Mouse (Mus musculus): Measurements from ENCODE around the gene Pik3ip1. TPM values are rescaled to one million over a fixed set of nuclear protein-coding genes. Genes with fewer than 3 reads are reported as not detected.
A peak's percentile ranks its signal among the peaks of the same experiment; 100 is the strongest.

Gene Pik3ip1
- 10 to 100 TPM; 22.9 to 23.4 TPM for total RNA-seq (2021)

- intact Hi-C loops (cut with DNase I), result no loop called here
- no peak for DNase-seq
Measured at GRCm38 (mm10) chr11:3329891-3330451, at the start of gene Pik3ip1. Pik3ip1 (plus strand) TSS chr11:3330401.

- intact Hi-C loops (cut with DNase I), result no loop called here
- no peak for DNase-seq
Measured at GRCm38 (mm10) chr11:3282887-3283286, 47.3 kb upstream of the Pik3ip1 start.

- intact Hi-C loops (cut with DNase I), result no loop called here
- DNase-seq, result no peak
Measured at GRCm38 (mm10) chr11:3283645-3284044, 46.6 kb upstream of the Pik3ip1 start.

DNA sequence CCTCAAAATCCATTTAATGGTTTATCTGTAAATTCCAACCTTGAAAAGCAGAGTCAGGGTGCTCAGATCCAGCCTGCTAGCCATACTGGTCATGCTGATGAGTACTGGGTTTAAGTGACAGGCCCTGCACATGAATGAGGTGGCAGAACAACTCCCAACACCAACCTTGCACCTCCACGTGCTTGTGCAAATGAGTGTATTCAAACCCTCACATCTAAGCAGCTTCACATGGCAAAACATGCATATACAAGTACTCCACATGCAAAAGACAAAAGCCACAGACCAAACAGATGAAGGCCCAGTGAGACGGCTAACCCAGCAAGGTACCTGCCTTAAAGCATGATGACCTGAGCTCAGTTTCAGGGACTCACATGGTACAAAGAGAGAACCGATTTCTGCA, 44.3 kb upstream of the Pik3ip1 start:
- DNase-seq, result no peak

GRCm38 (mm10) chr11:3287131-3287530, 43.1 kb upstream of the Pik3ip1 start:
- peak; percentile 32 for DNase-seq
- intact Hi-C loops (cut with DNase I), result no loop called here

More for the DNA sequence above, 44.3 kb upstream of the Pik3ip1 start:
- intact Hi-C loops (cut with DNase I), result no loop called here

DNA sequence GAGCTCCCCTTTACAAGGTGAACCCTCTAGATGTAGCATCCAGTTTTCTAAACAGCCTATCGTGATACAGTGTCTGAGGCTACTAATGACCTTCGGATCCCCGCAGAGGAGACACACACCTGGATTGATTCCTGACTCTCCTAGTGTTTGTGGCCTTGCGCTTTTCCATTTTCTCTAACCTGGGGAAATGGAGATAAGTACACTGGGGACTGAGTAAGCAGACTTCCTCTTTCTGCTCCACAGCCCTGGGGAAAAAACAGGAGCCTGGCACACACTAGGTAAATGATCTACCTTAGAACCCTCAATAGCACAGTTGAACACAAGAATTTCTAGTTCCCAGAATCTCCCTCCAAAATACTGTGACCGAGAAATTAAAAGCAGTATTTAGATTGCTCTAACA, 42.3 kb upstream of the Pik3ip1 start:
- intact Hi-C loops (cut with DNase I), result no loop called here
- no peak for DNase-seq

- intact Hi-C loops (cut with DNase I), result no loop called here
Measured at GRCm38 (mm10) chr11:3288521-3289301, 41.5 kb upstream of the Pik3ip1 start, which contains the start of gene Patz1. Patz1 (plus strand) TSS chr11:3288874.

GRCm38 (mm10) chr11:3289302-3289802, 40.8 kb upstream of the Pik3ip1 start:
- intact Hi-C loops (cut with DNase I), result no loop called here
- peak; percentile 96 for DNase-seq

More at GRCm38 (mm10) chr11:3288521-3289301, 41.5 kb upstream of the Pik3ip1 start, which contains the start of gene Patz1:
- peak; percentile 75 for DNase-seq

- intact Hi-C loops (cut with DNase I), result no loop called here
- peak; percentile 91 for DNase-seq
Measured at GRCm38 (mm10) chr11:3289803-3290639, 40.2 kb upstream of the Pik3ip1 start.

DNA sequence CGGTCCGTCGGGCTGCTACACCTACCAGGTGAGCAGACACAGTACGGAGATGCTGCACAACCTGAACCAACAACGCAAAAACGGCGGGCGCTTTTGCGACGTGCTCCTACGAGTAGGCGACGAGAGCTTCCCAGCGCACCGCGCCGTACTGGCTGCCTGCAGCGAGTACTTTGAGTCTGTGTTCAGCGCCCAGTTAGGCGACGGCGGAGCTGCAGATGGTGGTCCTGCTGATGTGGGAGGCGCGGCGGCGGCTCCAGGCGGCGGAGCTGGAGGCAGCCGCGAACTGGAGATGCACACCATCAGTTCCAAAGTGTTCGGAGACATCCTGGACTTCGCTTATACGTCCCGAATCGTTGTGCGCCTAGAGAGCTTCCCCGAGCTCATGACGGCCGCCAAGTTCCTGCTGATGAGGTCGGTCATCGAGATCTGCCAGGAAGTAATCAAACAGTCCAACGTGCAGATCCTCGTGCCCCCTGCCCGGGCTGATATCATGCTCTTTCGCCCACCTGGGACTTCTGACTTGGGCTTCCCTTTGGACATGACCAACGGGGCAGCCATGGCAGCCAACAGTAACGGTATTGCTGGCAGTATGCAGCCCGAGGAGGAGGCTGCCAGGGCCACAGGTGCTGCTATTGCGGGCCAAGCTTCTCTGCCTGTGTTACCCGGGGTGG, 39.4 kb upstream of the Pik3ip1 start:
- intact Hi-C loops (cut with DNase I), result no loop called here

GRCm38 (mm10) chr11:3291311-3292061, 38.7 kb upstream of the Pik3ip1 start:
- no peak for DNase-seq
- intact Hi-C loops (cut with DNase I), result no loop called here

More for the DNA sequence above, 39.4 kb upstream of the Pik3ip1 start:
- DNase-seq, result peak; percentile 70

GRCm38 (mm10) chr11:3292062-3292421, 38.2 kb upstream of the Pik3ip1 start:
- intact Hi-C loops (cut with DNase I), result no loop called here
- DNase-seq, result peak; percentile 48

DNA sequence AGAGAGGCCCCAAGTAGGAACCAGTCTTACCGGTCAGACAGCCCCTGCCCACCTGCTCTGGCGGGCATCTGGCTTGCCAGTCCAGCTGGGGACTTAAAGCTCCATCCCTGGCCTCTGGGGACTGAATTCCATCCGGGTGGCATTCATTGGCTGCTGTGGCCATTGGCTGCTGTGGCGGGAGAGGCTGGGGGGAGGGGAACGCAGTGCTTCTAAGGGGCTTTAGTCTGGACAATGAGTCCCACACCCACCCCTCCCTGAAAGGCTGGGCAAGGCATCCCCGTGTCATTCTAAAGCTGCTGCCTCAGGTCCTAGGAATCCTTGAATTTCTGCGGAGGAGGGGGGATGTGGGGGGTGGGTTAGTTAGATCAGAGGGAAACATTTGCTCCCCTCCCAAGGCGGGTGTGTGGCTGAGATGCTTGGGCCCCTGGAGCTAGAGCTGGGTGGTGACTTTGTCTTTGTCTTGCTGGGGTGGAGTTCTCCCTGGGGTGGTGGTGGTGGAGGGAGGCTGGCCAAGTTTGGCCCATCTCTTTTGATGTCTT, 37.4 kb upstream of the Pik3ip1 start:
- peak; percentile 62 for DNase-seq
- intact Hi-C loops (cut with DNase I), result no loop called here

GRCm38 (mm10) chr11:3293361-3293760, 36.8 kb upstream of the Pik3ip1 start:
- intact Hi-C loops (cut with DNase I), result no loop called here
- no peak for DNase-seq

- intact Hi-C loops (cut with DNase I), result no loop called here
- DNase-seq, result no peak
Measured at GRCm38 (mm10) chr11:3294641-3295040, 35.6 kb upstream of the Pik3ip1 start.

DNA sequence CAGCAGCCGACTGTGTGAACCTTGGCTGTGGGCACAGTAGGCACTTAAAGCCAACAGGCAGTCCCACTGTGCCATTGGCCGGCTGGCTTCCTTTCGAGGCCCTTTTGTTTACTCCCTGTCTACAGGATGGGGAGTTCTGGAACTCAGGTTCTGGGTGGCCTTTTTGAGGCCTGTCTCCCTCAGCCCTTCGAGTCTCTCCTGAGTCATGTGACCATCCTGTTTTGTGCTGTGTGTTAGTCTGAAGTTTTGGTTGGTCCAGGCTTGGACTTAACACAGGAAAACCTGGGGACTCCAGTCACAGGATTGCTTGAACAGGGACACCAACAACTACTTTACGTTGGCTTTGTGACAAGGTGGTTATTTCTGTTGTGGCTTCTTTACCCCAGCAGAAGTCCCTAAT, 34.1 kb upstream of the Pik3ip1 start:
- DNase-seq, result no peak
- intact Hi-C loops (cut with DNase I), result no loop called here

GRCm38 (mm10) chr11:3297871-3298812, 32.1 kb upstream of the Pik3ip1 start:
- intact Hi-C loops (cut with DNase I), result no loop called here
- no peak for DNase-seq

DNA sequence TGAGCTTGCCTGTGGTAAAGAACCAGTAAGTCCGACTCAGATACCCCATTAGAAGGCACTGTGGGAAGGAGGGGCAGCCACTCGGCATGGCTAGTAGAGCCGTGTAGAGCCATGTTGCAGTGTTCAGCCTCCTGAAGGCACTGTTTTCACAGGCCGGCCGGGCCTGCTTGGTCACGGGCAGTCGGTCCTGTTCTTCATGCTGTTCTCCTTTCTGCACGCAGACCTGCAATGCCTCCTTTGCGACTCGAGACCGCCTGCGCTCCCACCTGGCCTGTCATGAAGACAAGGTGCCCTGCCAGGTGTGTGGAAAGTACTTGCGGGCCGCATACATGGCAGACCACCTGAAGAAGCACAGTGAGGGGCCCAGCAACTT, 31.4 kb upstream of the Pik3ip1 start:
- intact Hi-C loops (cut with DNase I), result no loop called here
- DNase-seq, result no peak

GRCm38 (mm10) chr11:3301075-3301474, 29.1 kb upstream of the Pik3ip1 start:
- intact Hi-C loops (cut with DNase I), result no loop called here
- no peak for DNase-seq

All from left cerebral cortex, postnatal 4 days (tissue).